Mouse (Mus musculus) c-Kit-positive CD71-positive TER-119-negative erythroid progenitor cells, embryonic 14.5 days (primary cell): ENCODE measurements around the gene Rgs6.

Experiments
- DNase-seq: peaks from one replicate; pipeline ENCODE4 v3.0.0-alpha.2; 2013; ENCODE audit warnings: low read depth

Gene Rgs6

DNA sequence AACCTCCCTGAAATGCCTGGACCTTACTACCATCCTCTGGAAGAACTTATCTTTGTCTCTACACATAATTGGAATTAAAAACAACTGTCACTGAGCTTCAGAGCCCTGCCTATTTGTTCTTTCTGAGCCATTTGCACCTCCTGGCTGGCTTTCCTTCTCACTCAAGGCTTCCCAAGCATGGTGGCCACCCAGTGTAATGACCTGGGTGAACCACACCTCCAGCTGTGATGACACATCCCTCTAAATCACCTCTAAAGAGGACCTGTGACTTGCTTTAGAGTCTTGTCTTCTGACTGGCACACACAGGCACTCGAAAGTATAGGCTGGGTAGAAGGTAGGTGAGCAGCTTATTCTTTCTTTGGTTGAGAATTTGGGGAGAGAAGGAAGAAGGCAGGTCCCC lies 509.7 kb downstream of the Rgs6 start:
- no peak for DNase-seq

DNA sequence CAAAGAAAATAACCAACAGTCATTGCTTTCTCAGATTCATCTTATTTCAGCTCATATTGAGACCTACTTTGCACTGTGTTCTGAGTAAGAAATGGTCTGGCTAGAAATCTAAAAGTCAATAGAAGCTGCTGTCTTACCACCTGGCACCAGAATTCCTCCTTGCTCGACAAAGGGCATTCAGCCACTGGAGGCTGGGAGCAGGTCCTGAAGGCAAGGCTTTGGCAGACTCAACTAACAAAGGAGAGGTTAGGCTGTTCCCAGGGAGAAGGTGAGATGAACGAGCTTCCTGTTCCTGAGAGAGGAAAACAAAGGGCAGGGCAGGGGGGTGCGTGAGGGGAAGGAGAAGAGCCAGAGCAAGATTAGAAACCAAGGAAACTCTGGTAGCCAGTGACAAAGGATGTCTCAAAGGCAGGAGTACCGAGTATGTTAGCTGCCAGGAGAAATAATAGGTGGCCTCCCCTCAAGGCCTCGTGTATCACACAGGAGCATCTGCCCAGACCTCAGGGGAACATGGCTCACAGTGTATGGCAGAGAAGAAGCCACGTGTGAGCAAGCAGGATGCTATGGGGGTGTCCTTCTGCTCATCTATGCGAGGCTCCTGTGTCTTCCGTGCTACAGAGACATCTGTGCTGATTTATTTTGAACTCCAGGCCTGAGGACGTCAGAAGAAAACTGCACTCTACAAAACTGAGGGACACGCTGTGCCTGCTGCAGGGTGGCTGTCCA lies 510.7 kb downstream of the Rgs6 start:
- DNase-seq: no peak

DNA sequence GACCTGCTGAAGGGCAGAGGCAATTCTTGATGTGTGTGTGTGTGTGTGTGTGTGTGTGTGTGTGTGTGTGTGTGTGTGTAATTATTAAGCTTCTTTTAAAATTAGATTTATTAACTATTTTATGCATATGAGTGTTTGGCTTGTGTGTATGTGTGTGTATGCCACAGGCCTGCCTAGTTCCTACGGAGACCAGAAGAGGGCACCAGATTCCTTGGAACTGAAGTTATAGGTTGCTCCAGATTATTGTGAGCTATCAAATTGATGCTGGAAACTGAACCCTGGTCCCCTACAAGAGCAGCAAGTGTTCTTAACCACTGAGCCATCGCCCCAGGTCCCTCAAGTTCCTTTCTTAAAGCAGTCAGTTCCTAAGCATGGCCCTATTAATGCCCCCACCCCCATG lies 511.8 kb downstream of the Rgs6 start:
- DNase-seq: no peak

DNA sequence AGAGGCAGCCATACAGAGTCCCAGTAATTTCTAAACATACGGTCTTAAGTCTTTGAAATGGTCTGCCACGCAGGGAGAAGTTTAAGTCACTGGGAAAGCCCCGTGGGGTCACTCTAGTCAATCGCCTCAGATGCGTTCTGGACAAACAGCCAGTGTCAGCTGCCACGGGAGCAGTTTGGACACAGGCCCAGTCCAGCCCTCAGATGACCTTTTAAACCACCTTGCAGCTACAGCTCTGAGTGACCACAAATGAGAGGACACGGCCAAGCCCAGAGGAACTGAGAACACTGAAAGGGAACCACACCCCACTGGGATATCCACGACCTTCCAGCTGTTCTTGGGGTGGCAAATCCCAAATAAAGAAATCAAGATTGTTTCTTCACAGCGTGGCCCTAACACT lies 512.3 kb downstream of the Rgs6 start:
- DNase-seq: no peak

DNA sequence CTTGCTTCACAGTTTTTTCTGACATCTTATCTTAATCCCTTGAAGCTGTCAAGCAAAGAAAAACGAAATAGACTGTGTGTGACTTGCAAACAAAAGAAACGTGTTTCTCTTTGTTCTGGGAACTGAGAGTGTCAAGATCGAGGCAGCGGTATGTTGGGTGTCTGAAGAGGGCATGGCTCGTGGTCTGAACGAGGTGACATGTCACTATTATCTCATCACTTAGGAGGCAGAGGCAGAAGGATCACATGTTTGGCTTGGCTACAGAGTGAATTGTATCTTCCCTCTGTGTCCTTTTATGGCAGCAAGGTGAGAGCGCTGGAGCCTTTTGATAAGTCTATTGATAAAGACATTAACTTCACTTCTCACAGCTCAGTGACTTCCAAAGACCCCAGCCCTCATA lies 512.8 kb downstream of the Rgs6 start:
- DNase-seq: no peak

DNA sequence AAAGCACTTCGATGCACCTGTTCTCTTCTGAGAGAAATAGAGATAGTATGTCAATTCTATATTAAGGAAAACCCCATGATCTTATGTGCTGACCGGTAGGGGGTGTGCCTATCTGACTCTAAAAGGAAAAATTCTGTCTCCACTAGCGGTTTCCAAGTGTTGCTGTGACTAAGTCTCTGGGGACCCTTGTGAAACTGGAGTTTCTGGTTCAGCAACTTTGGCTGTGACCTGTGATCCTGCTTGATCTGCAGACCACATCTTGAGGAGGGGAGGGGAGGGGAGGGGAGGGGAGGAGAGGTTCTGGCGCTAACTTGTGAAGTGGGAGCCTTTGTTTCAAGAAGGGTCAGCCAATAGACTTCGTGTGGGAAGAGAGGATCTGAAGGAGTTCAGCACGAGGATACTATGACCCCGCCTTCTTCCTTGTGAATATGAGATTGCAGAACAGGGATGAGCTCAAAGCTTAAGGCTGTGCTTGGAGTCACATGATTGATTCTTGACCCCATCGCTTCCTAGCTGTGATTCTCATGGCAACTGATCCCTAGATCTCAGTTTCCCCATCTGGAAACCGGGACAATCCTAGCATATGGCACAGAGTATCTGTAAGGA lies 517.5 kb downstream of the Rgs6 start:
- DNase-seq: no peak

DNA sequence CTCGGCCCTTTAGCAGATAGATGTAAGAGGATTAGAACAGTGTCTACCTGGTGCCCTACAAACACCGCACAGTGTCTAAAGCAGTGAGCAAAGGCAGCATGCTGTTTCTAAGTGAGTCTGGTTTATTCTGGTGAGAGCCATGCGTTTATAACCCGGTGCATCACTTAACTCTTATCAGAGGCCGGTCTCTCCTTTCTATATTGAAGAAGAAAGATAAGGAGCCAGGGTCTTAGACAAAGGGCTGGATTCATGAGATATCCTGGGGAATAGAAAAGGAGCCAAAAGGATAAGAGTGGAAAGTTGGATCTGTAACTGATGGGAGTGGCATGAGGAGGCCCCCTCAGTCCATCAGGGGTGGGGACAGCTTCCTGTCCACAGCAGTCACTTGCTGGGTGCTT lies 518.0 kb downstream of the Rgs6 start:
- DNase-seq: no peak

DNA sequence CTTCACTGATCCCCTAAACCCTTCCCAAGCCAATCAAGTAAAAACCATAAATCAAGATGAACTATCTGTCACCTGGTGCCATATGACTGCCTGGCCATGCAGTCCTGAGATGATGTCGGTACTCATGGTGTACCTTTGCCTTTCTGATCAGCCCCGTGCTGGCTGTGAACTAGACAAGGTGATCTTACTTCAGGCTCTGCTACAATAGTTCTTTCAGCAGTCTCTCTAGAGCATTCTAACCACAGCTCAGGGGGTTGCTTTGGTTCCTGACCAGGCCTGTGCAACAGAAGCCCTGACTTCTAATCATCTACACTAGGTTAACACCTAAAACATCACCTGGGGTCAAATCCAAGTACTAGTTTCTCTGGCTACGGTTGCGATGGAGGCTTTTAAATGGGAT lies 521.4 kb downstream of the Rgs6 start:
- no peak for DNase-seq

DNA sequence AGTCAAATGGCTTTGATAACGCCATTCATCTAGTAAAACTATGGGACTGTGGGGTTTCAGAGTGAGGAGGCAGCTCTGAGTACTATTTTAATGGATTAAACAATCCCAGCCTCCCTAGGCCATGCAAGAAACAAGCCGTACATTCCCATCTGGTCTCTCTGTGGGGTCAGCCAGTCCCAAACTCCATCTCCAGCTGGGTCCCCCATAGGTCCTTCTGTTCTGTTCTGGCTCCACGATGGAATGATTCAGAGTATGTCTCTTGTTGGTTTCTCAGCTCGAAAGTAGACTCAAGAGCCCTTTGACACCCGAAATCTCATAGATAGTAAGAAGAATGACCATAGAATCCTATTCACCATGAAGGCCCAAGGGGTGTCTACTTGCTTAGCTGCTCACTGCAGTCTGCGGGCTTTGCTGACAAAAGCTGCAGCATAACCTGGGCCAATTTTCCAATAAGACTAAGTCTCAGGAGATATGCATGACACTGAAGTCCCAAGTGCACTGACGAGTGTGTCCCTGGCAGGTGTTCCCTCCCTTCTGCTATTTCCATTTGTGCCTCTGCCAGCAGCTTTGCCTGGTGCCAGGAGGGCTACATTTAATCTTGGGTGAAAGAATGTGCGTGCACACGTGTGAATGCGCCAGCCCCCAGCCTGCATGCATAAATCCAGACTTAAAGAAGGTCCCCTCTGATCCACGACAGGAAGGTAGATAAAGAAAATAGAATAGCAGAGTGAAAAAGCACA lies 522.0 kb downstream of the Rgs6 start:
- no peak for DNase-seq

DNA sequence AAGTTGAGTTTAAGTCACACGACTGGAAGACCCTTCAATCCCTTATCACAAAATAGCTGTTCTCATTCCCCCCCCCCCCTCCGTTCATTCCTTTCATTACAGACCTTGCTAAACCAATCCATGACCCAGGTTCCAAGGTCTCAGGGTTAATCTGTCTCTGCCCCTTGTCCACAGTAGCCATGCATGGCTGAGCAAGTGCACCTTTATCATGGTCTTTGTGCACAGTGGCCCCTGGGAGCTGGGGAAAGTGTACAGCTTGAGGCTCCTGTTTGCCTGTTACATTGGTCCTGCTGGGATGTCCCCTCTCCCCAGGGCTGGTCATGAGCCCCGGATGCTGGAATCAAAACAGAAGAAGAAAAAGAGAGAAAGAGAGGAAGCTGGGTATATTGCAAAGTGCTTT lies 522.6 kb downstream of the Rgs6 start:
- no peak for DNase-seq

DNA sequence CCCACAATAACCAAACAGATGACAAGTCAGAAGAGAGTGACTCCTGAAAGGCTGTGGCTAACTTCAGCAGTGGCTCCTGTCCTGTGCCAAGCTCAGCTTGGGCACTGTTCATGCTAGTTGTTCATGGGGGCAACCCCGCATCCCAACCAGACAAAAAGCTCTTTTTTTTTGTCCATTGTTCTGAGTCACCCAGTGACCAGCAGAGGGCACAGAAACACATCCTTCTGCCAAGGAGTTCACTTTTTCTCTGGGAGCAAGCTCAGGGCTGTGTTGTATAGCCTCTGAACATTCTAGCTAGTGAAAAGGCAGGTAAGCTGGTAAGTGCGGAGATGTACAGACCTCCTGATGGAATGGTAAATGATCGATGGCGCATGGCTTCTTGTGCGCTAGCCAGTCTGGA lies 524.2 kb downstream of the Rgs6 start:
- no peak for DNase-seq

DNA sequence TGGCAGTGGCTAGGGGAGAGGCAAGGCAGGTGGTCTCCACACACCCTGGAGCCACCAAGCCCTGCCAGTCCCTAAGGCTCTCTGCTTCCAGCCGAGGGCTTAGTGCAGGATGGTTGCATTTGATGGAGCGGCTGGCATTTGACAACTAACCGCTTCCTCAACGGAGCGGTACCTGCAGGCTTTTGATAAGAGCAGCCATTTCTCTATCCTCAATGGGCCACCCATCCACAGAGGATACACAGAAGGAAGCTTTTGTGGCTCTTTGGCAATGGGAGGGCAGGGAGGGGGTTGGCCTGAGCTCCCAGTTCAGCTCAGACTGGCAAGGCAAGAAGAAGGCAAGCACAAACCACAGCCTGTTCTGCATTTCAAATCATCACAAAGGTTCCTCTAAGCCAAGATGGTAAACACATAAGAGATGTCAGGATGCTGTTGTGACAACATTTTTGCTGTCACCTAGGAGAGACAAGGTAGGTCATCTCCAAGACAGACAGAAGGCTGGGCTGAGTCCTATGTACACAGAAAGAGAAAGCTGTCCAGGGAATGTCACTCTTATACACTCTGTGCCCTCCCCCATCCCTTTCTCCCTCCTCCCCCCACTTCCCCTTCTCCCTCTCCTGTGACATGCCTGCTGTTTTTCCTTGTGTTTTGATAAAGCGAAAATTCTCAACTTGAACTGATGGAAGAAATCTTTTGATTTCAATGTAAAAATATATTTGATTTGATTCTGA lies 525.0 kb downstream of the Rgs6 start:
- DNase-seq: no peak

DNA sequence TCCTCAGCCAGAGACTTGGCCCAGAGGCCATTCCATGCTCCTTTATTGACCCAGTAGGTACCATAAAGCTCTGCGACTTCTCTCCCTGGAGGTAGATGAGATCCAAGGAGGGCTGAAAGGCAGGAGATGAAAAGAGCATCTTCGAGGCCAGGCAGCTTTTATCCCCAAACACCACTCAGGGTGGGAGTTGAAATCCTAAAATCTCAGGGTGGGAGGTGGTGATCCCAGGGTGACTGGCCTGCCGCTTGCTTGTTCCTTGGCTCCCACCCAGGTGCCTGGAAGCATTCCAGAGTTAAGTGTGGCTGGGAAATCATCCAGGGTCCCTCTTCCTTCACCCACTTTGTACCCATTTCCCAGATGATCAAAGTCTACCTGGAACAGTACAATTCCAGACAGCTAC lies 525.9 kb downstream of the Rgs6 start:
- DNase-seq: no peak

DNA sequence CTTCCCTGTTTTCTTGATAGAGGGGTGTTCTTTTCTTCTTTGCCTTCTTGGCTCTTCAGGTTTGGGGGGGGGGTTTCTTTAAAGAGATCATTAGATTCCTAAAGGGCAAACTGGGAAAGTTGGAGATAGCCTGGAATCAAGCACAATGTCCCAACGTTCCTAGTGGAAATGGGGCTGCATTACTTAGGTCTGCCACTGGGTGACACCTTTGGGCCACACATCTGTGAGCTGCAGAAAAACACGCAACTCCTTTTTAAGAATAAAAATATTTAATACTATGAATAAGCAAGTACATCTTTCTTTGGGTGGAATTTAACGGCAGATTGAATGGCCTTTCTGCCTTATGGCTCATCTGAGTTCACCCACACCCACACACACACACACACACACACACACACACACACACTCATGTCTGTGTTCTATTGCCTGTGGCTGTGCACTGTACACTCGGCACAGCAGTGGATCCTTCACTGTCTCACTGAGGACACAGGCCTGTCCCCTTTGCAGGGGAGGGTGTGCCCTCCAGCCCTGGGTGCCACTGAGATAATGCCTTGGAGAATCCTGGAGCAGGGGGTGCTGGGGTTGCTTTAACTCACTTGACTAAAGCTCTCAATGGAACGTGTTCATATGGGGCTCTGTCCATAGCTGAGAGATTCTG lies 526.4 kb downstream of the Rgs6 start:
- DNase-seq: no peak

DNA sequence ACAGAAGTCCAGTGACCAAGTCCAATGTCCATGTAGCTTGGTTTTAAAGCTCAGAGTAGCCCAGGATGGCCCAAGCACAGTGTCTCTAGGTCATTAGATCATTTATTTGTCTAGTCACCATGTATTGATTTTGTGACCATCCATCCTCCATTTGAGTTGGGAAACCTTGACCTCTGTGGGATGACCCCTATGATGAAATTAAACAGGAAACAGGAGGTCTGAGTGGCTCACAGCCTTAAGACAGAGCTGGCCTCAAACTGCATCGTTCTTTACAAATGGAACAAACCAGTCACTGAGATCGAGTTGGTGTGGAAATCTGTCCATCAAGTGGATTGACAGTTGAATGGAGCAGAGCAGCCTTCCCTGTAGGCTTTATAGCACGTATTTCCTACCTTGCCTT lies 536.0 kb downstream of the Rgs6 start:
- no peak for DNase-seq

DNA sequence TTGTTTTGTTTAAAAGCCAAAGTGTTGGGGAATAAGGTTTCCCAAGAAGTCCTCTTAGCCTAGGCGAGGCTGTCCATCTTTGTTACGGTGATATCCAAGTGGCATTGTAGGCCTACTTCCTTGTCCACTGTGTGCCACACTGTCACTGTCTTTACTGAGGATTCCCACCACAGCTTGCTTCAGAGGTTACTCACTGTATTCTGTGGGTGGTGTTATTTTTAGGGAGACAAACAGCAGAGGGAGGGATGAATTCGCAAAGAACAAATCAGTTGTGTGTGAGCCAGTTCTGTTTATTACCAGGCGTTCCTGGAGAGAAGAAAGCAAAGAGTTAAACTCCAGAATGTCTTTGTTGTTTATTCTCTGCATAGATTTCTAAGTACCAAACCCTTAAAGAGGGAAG lies 537.2 kb downstream of the Rgs6 start:
- no peak for DNase-seq

DNA sequence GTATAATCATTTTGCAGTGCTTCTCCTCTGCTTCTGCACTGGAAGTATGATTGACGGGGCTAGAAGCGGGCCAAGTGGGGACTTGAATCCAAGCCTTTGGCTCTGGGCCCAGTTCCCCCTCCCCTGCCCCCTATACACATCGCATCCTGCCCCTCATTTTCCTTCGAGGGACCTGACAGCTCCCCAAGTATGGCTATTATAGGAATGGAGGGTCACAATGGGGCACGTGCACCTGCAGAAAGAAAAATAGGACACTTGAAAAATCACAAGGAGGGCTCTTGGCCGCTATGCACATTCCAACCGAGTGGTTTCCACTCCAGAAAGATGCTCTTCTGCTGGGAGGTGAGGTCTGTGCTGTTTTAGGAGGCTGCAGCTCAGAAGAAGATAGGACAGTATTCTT lies 538.8 kb downstream of the Rgs6 start:
- no peak for DNase-seq

DNA sequence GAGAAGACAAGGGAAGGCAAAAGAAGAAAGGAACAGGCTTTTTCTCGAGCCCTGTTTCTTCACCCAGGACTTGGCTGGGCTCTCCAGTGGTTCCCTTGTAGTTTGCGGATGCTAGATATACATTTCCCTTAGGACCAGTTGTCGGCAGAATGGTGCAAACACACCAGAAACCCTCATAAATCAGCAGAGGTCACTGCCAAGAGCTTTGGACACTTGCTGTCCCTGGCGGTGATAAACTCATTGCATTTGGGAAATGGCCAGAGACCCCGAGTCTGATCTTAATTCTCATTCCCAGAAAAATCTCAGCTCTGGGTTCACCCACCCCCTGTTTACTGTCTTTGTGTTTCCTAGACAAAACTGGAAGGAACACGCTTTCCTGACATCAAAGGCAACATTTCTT lies 539.9 kb downstream of the Rgs6 start:
- DNase-seq: no peak

DNA sequence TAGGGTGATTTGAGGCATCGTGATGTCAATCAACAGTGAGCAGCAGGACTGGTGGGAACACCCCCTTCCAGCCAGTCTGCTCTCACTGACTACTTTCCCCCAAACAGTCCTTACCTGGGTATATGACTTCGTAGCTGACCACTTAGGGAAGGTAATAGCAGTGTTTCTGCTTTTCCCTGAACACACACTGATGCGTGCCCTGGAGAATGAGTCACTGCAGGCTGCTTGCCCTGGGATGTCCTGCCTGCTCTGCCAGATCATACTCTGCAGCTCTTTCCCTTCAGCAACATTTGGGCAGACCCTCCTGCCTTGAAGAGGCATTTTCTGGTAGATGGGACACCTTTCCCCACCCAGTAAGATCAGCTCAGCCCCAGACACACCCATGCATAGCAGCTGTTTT lies 540.5 kb downstream of the Rgs6 start:
- no peak for DNase-seq

DNA sequence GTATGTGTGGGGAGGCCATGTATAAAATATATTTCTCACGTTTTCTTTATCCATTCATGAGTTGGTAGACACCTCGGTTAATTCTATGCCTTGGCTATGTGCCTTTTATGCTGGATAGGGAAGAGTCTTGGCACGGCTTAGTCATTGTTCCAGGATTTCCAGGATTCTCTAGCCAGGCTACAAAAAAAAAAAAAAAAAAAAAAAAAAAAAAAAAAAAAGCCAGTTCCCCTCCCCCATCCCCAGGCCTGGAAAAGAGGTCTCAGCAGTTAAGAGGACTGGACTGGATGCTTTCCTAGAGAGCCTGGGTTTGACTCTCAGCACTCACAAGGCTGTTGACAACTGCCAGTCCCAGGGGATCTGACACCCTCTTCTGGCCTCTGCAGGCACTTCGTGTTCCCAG lies 543.3 kb downstream of the Rgs6 start:
- no peak for DNase-seq

DNA sequence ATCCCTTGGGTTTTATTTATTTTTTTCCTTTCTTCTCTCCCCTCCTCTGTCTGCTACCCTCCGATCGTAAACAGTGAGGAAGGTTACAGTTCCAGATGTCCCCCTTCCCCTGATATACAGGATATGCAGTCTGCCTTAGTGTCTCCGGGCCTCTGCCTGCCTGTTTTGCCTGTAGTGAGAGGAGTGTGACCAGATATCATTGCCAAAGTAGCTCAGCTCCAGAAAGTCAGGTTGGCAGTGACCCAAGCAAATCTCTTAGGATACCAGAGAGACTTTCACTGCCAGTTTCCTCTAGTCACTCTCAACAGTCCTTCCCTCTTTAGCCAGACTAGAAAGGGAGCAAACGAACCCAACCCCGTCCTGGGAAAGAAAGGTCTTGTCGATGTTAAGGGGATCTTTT lies 545.7 kb downstream of the Rgs6 start:
- no peak for DNase-seq

DNA sequence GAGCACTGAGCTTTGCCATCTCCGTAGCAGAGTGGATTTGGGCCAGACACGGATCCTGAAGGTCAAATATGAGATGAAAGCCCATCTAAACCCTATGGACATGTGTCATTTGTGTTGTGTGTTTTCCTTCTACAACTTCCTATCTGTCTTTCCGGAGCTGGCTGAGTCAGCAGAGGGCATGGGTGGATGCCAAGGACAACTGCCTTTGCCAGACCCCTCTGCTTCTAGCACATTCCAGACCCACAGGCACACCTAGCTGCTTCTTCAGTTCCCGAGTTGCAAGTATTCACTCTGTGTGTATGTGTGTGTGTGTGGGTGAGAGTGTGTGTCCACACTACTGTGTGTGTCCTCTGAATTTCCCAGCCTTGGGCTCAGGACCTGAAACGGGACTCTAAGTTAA lies 547.9 kb downstream of the Rgs6 start:
- DNase-seq: no peak
